ENCODE assay signal across 21 mouse cellular contexts in the genomic region with DNA sequence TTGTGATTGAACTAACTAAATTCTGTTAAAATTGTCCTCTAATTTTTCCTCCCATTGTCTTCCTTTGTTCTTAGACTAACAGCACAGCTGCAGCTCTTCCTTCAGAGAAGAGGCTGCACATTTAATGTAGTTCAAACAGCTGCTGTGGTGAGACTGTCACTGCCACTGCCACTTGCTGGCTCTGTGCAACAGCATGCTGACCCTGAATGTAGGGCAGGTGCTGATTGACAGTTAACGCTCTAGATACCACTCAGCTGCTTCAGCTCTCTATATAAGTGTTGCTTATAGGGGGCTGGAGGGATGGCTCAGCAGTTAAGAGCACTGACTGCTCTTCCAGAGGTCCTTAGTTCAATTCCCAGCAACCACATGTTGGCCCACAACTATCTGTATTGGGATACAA. TPM values are rescaled to one million over a fixed set of nuclear protein-coding genes. Genes with fewer than 3 reads are reported as not detected.
DNase-seq lines count a peak whose midpoint lies in the region; ATAC-seq and TF ChIP-seq lines count a peak whose summit lies in the region.
"Had no signal": no experiment of that assay in that cellular context is flagged by ENCODE, and none has a peak within 500 bp of the region (broad histone marks: within the 10 kb centered on the region; RNA-seq: fewer than 3 reads in every experiment).

No protein-coding gene starts in this region.

- H3K27me3 ChIP-seq in kidney, adult 2 months (replicated peaks; ENCODE audit: control insufficient read depth, insufficient read depth, low read length): no peaks in the 10 kb centered on the region
- no peaks in the 10 kb centered on the region for H3K27me3 ChIP-seq in lung, embryonic 16.5 days (ENCODE audit: control insufficient read depth, insufficient read depth, low read depth, low read length)
- H3K27me3 ChIP-seq in thymus, adult 2 months (ENCODE audit: control insufficient read depth, insufficient read depth, low read length): no peaks in the 10 kb centered on the region
- H3K27me3 ChIP-seq: forebrain, embryonic 15.5 days; hindbrain, embryonic 15.5 days; limb, embryonic 15.5 days; liver, embryonic 15.5 days had no signal

- no peak overlapping the region for H3K4me3 ChIP-seq in kidney, adult 2 months (ENCODE audit: insufficient read depth, low read depth, low read length)
- H3K4me3 ChIP-seq in lung, embryonic 16.5 days (ENCODE audit: low read length): no peak overlapping the region
- H3K4me3 ChIP-seq in thymus, adult 2 months (ENCODE audit: control insufficient read depth, insufficient read depth, low read length): no peak overlapping the region
- H3K4me3 ChIP-seq: erythroblast, embryonic 14.5 days; forebrain, embryonic 15.5 days; heart, embryonic 10.5 days; hindbrain, embryonic 15.5 days; limb, embryonic 15.5 days; liver, embryonic 15.5 days had no signal

- 87% methylated on average over 1 of the region's 1 CpGs for WGBS in kidney, adult 2 months
- 76% methylated on average over 1 of the region's 1 CpGs for WGBS in lung, embryonic 16.5 days
- 13% methylated on average over 1 of the region's 1 CpGs for WGBS in thymus, adult 2 months

- H3K4me1 ChIP-seq in kidney, adult 2 months (ENCODE audit: control insufficient read depth, insufficient read depth, low read length): no peaks in the 10 kb centered on the region
- peaks cover 3% of the 10 kb centered on the region; the same call in 1 of the 2 replicates for H3K4me1 ChIP-seq in lung, embryonic 16.5 days (replicated peaks; ENCODE audit: control insufficient read depth, insufficient read depth, low read length)
- H3K4me1 ChIP-seq in thymus, adult 2 months (replicated peaks; ENCODE audit: control insufficient read depth, insufficient read depth, low read length): peaks cover 25% of the 10 kb centered on the region
- H3K4me1 ChIP-seq: forebrain, embryonic 15.5 days; hindbrain, embryonic 15.5 days; limb, embryonic 15.5 days; liver, embryonic 15.5 days had no signal

- no peak overlapping the region for H3K4me2 ChIP-seq in lung, embryonic 16.5 days (ENCODE audit: low read depth, low read length)
- H3K4me2 ChIP-seq: forebrain, embryonic 15.5 days; hindbrain, embryonic 15.5 days; limb, embryonic 15.5 days; liver, embryonic 15.5 days had no signal

- TF ChIP-seq POLR2A in kidney, adult 2 months (IDR thresholded peaks at IDR 0.05; ENCODE audit: low read depth, low read length): no peak
- no peak for TF ChIP-seq POLR2A in thymus, adult 2 months (IDR thresholded peaks at IDR 0.05; ENCODE audit: control insufficient read depth, extremely low read depth, insufficient read depth, low read length, poor library complexity)

- peak; percentile 52; the same call in 1 of the 2 replicates for ATAC-seq in lung, embryonic 16.5 days (ENCODE audit: low read depth)
- no peak for ATAC-seq in cerebellum, adult (ENCODE audit: insufficient number of reproducible peaks, low FRiP score, low TSS enrichment)
- ATAC-seq: forebrain, embryonic 15.5 days; intestine, embryonic 16.5 days; midbrain, embryonic 16.5 days had no signal

- TF ChIP-seq CTCF in kidney, adult 2 months (conservative IDR thresholded peaks at IDR 0.05; ENCODE audit: insufficient read depth, insufficient read length, low read depth, low read length): no peak
- no peak for TF ChIP-seq CTCF in thymus, adult 2 months (IDR thresholded peaks at IDR 0.05; ENCODE audit: borderline replicate concordance, control insufficient read depth, extremely low read depth, insufficient read depth, low read length, poor library complexity)

- H3K9me3 ChIP-seq in lung, embryonic 16.5 days (ENCODE audit: control insufficient read depth, low read length): no peaks in the 10 kb centered on the region
- H3K9me3 ChIP-seq: forebrain, embryonic 15.5 days; heart, embryonic 10.5 days; hindbrain, embryonic 15.5 days; limb, embryonic 15.5 days; liver, embryonic 15.5 days had no signal

- DNase-seq in kidney, adult 2 months: no peak
- DNase-seq in kidney, postnatal 25 days: no peak
- DNase-seq in lung, postnatal 36 days: no peak
- peak; percentile 76 for DNase-seq in thymus, adult 2 months
- DNase-seq in layer of hippocampus, postnatal 36 days: no peak
- DNase-seq: adrenal gland, adult 8-10 months; cerebellum, adult 9-10 months; heart, postnatal 36 days; right cerebral cortex, postnatal 4 days had no signal

- H3K27ac ChIP-seq in kidney, adult 2 months (ENCODE audit: insufficient read depth, low read depth, low read length): peak overlapping the region; percentile 57
- peak overlapping the region; percentile 69 for H3K27ac ChIP-seq in lung, embryonic 16.5 days (ENCODE audit: low read length)
- peak overlapping the region; percentile 100 for H3K27ac ChIP-seq in thymus, adult 2 months (ENCODE audit: control insufficient read depth, insufficient read depth, low read length)
- H3K27ac ChIP-seq: forebrain, embryonic 15.5 days; heart, embryonic 10.5 days; hindbrain, embryonic 15.5 days; limb, embryonic 15.5 days; liver, embryonic 15.5 days had no signal

- peaks cover 3% of the 10 kb centered on the region for H3K36me3 ChIP-seq in kidney, adult 2 months (ENCODE audit: control insufficient read depth, insufficient read depth, low read length)
- peaks cover 22% of the 10 kb centered on the region for H3K36me3 ChIP-seq in lung, embryonic 16.5 days (ENCODE audit: control insufficient read depth, insufficient read depth, low read length)
- peaks cover 61% of the 10 kb centered on the region for H3K36me3 ChIP-seq in thymus, adult 2 months (ENCODE audit: control insufficient read depth, insufficient read depth, low read length)

- no peak overlapping the region for H3K9ac ChIP-seq in lung, embryonic 16.5 days (ENCODE audit: low read length)
- H3K9ac ChIP-seq: forebrain, embryonic 15.5 days; hindbrain, embryonic 15.5 days; limb, embryonic 15.5 days; liver, embryonic 15.5 days had no signal

RNA-seq across cellular contexts. Expression of a gene that starts 24.3 kb away (rescaled TPM):
- polyA plus RNA-seq in kidney, adult 2 months (2012; rRNA removed): 31.0 and 34.3 TPM in 2 replicates
- 62.7 and 62.8 TPM in 2 replicates for polyA plus RNA-seq in lung, embryonic 16.5 days (2015; fragmentation: Nextera tagmentation; extraction: Ambion mirVana)
- polyA plus RNA-seq in thymus, adult 2 months (2012; rRNA removed): 24.5 and 29.9 TPM in 2 replicates
- total RNA-seq in layer of hippocampus, postnatal 36 days (2021): not detected
- total RNA-seq: common myeloid progenitor, adult 5-6 weeks; left cerebral cortex, postnatal 10 days had no signal

RNA-seq across cellular contexts. Expression of a gene that starts 37.7 kb away (rescaled TPM):
- polyA plus RNA-seq in kidney, adult 2 months (2012; rRNA removed): 9.4 and 10.2 TPM in 2 replicates
- 12.8 and 12.9 TPM in 2 replicates for polyA plus RNA-seq in lung, embryonic 16.5 days (2015; fragmentation: Nextera tagmentation; extraction: Ambion mirVana)
- polyA plus RNA-seq in thymus, adult 2 months (2012; rRNA removed): 17.4 and 18.2 TPM in 2 replicates
- total RNA-seq in layer of hippocampus, postnatal 36 days (2021): 10 to 100 TPM; 23.8 to 26.0 TPM

RNA-seq across cellular contexts. Expression of a gene that starts 53.9 kb away (rescaled TPM):
- polyA plus RNA-seq in kidney, adult 2 months (2012; rRNA removed): 18.6 and 19.5 TPM in 2 replicates
- 6.0 and 6.2 TPM in 2 replicates for polyA plus RNA-seq in lung, embryonic 16.5 days (2015; fragmentation: Nextera tagmentation; extraction: Ambion mirVana)
- 161 and 186 TPM in 2 replicates for polyA plus RNA-seq in thymus, adult 2 months (2012; rRNA removed)
- 10 to 100 TPM; 11.1 to 11.9 TPM for total RNA-seq in layer of hippocampus, postnatal 36 days (2021)

RNA-seq across cellular contexts. Expression of a gene that starts 56.1 kb away (rescaled TPM):
- 8.2 and 9.8 TPM in 2 replicates for polyA plus RNA-seq in kidney, adult 2 months (2012; rRNA removed)
- 41.3 and 41.7 TPM in 2 replicates for polyA plus RNA-seq in lung, embryonic 16.5 days (2015; fragmentation: Nextera tagmentation; extraction: Ambion mirVana)
- 96.3 and 103 TPM in 2 replicates for polyA plus RNA-seq in thymus, adult 2 months (2012; rRNA removed)
- total RNA-seq in layer of hippocampus, postnatal 36 days (2021): 10 to 100 TPM; 22.2 to 32.7 TPM
